Mouse (Mus musculus) ZHBTc4 (cell line): ENCODE results near the gene Taf1b.

Experiments used
- DNase-seq: peaks from one replicate; pipeline ENCODE4 v3.0.0-alpha.2; 2011; ENCODE audit warnings: low read depth, low spot score

Taf1b gene

DNA sequence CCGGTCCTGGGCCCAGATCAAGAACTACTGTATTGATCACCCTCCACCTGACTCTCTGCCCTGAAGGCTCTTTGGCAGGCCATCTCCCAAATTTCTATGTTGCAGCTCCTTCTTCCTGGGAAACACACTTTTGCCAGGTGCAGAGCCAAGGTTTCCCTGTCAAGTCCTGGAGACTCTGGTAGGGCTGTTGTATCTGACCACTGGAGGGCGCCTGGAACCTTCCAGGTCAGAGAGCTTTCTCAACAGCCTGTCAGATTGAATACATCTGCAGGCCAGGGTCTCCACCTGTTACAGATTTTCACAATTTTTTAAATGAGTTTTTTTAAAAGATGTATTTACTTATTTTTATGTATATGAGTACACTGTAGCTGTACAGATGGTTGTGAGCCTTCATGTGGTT is 105.1 kb downstream of the Taf1b start:
- DNase-seq, result peak; percentile 77

DNA sequence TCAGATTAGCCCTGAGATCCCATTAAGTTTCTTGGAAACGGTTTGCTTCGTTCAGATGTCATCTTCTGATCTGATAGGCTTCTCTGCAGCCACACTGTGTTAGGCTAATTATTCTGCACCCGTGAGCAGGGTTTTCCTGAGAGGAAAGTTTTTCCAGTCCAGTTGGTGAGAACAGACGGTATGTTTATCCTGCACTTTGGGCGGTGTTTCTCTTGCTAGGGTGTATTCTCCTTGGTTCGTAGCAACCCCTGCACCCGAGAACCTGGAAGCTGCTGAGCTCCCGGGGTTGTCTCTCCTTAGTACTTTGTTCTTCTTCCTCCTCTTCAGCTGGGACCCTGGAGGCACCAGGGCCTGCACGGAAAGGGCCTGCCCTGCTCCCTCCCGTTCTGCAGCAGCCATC is 108.0 kb downstream of the Taf1b start:
- DNase-seq, result no peak
